Comparison of ENCODE assay signal across 16 mouse cellular contexts in genomic region chr12:76541879-76542278, GRCm38 (mm10). TPM values are rescaled to one million over a fixed set of nuclear protein-coding genes. Genes with fewer than 3 reads are reported as not detected.
DNase-seq lines count a peak whose midpoint lies in the region; ATAC-seq and TF ChIP-seq lines count a peak whose summit lies in the region.
"Had no signal": no experiment of that assay in that cellular context is flagged by ENCODE, and none has a peak within 500 bp of the region (broad histone marks: within the 10 kb centered on the region; RNA-seq: fewer than 3 reads in every experiment).

No protein-coding gene starts in this region.

- H3K9ac ChIP-seq in heart, embryonic 15.5 days: no peak overlapping the region
- H3K9ac ChIP-seq in liver, postnatal 0 days (replicated peaks): no peak overlapping the region
- no peak overlapping the region for H3K9ac ChIP-seq in liver, embryonic 12.5 days
- no peak overlapping the region for H3K9ac ChIP-seq in limb, embryonic 15.5 days
- no peak overlapping the region for H3K9ac ChIP-seq in neural tube, embryonic 15.5 days (replicated peaks)
- H3K9ac ChIP-seq: forebrain, embryonic 15.5 days; hindbrain, embryonic 13.5 days; liver, embryonic 14.5 days had no signal

- peaks cover 45% of the 10 kb centered on the region for H3K4me1 ChIP-seq in heart, embryonic 15.5 days (replicated peaks)
- peaks cover 57% of the 10 kb centered on the region for H3K4me1 ChIP-seq in liver, postnatal 0 days (ENCODE audit: insufficient read depth)
- H3K4me1 ChIP-seq in liver, embryonic 12.5 days: peaks cover 39% of the 10 kb centered on the region
- peaks cover 20% of the 10 kb centered on the region for H3K4me1 ChIP-seq in brown adipose tissue, adult 24 weeks (ENCODE audit: control insufficient read depth, insufficient read depth, insufficient read length, low read length)
- peaks cover 34% of the 10 kb centered on the region for H3K4me1 ChIP-seq in limb, embryonic 15.5 days
- H3K4me1 ChIP-seq in neural tube, embryonic 15.5 days: peaks cover 10% of the 10 kb centered on the region

- peak overlapping the region; percentile 17; the same call in 1 of the 2 replicates for H3K4me2 ChIP-seq in heart, embryonic 15.5 days
- 0 out of 2 replicates have a peak overlapping the region, but pooled peaks have one; percentile 4 for H3K4me2 ChIP-seq in liver, postnatal 0 days (ENCODE audit: low read depth, low read length)
- H3K4me2 ChIP-seq in liver, embryonic 12.5 days: no peak overlapping the region
- H3K4me2 ChIP-seq in limb, embryonic 15.5 days: no peak overlapping the region
- H3K4me2 ChIP-seq in neural tube, embryonic 15.5 days: no peak overlapping the region
- H3K4me2 ChIP-seq: forebrain, embryonic 15.5 days; hindbrain, embryonic 13.5 days had no signal

- no peak overlapping the region for H3K27ac ChIP-seq in heart, embryonic 15.5 days
- H3K27ac ChIP-seq in liver, postnatal 0 days (ENCODE audit: low read depth): 0 out of 2 replicates have a peak overlapping the region, but pooled peaks have one; percentile 39
- no peak overlapping the region; the same call in 1 of the 2 replicates for H3K27ac ChIP-seq in liver, embryonic 12.5 days
- 0 out of 2 replicates have a peak overlapping the region, but pooled peaks have one; percentile 0 for H3K27ac ChIP-seq in brown adipose tissue, adult 24 weeks (replicated peaks; ENCODE audit: low read depth, low read length)
- peak overlapping the region; percentile 30; the same call in 1 of the 2 replicates for H3K27ac ChIP-seq in limb, embryonic 15.5 days
- no peak overlapping the region for H3K27ac ChIP-seq in neural tube, embryonic 15.5 days (replicated peaks)
- H3K27ac ChIP-seq: forebrain, embryonic 15.5 days; hindbrain, embryonic 13.5 days; liver, embryonic 14.5 days had no signal

- 0 out of 2 replicates have a peak, but pooled peaks cover 4% of the 10 kb centered on the region for H3K36me3 ChIP-seq in heart, embryonic 15.5 days
- no peaks in the 10 kb centered on the region for H3K36me3 ChIP-seq in liver, postnatal 0 days (replicated peaks; ENCODE audit: insufficient read depth, low read length)
- peaks cover 3% of the 10 kb centered on the region; the same call in 1 of the 2 replicates for H3K36me3 ChIP-seq in liver, embryonic 12.5 days
- H3K36me3 ChIP-seq in limb, embryonic 15.5 days: no peaks in the 10 kb centered on the region
- no peaks in the 10 kb centered on the region for H3K36me3 ChIP-seq in neural tube, embryonic 15.5 days
- H3K36me3 ChIP-seq: forebrain, embryonic 15.5 days; hindbrain, embryonic 13.5 days had no signal

- TF ChIP-seq CTCF in liver, postnatal 0 days (IDR thresholded peaks at IDR 0.05; ENCODE audit: low read depth): no peak

- no peak for TF ChIP-seq EP300 in liver, postnatal 0 days (IDR thresholded peaks at IDR 0.05; ENCODE audit: low read depth)

- H3K27me3 ChIP-seq in heart, embryonic 15.5 days: no peaks in the 10 kb centered on the region
- H3K27me3 ChIP-seq in liver, postnatal 0 days (ENCODE audit: insufficient read depth, low read length): no peaks in the 10 kb centered on the region
- H3K27me3 ChIP-seq in liver, embryonic 12.5 days (replicated peaks): peaks cover 25% of the 10 kb centered on the region
- H3K27me3 ChIP-seq in limb, embryonic 15.5 days: no peaks in the 10 kb centered on the region
- peaks cover 17% of the 10 kb centered on the region for H3K27me3 ChIP-seq in neural tube, embryonic 15.5 days (replicated peaks)

- ATAC-seq in heart, embryonic 15.5 days (replicated peaks; ENCODE audit: insufficient number of reproducible peaks, insufficient read depth, low FRiP score, low read depth): no peak
- no peak for ATAC-seq in liver, postnatal 0 days
- ATAC-seq in liver, embryonic 12.5 days: no peak
- no peak for ATAC-seq in limb, embryonic 15.5 days (ENCODE audit: insufficient number of reproducible peaks, low FRiP score, low TSS enrichment, low read depth)
- ATAC-seq in neural tube, embryonic 15.5 days (ENCODE audit: low FRiP score): no peak
- ATAC-seq: forebrain, embryonic 15.5 days had no signal

- H3K4me3 ChIP-seq in heart, embryonic 15.5 days: no peak overlapping the region
- no peak overlapping the region for H3K4me3 ChIP-seq in liver, postnatal 0 days (ENCODE audit: low read depth, low read length)
- no peak overlapping the region for H3K4me3 ChIP-seq in liver, embryonic 12.5 days
- no peak overlapping the region for H3K4me3 ChIP-seq in brown adipose tissue, adult 24 weeks (ENCODE audit: insufficient read depth, low read depth, low read length)
- H3K4me3 ChIP-seq in limb, embryonic 15.5 days: no peak overlapping the region
- H3K4me3 ChIP-seq in neural tube, embryonic 15.5 days (replicated peaks): no peak overlapping the region
- H3K4me3 ChIP-seq: erythroblast, embryonic 14.5 days; forebrain, embryonic 15.5 days; hindbrain, embryonic 13.5 days had no signal

- H3K9me3 ChIP-seq in heart, embryonic 15.5 days (replicated peaks): no peaks in the 10 kb centered on the region
- H3K9me3 ChIP-seq in liver, postnatal 0 days (ENCODE audit: low read length): no peaks in the 10 kb centered on the region
- H3K9me3 ChIP-seq in liver, embryonic 12.5 days (replicated peaks): no peaks in the 10 kb centered on the region
- H3K9me3 ChIP-seq in limb, embryonic 15.5 days: peaks cover 3% of the 10 kb centered on the region; the same call in 1 of the 2 replicates
- H3K9me3 ChIP-seq in neural tube, embryonic 15.5 days (replicated peaks): no peaks in the 10 kb centered on the region
- H3K9me3 ChIP-seq: forebrain, embryonic 15.5 days; hindbrain, embryonic 13.5 days had no signal

- no peak for DNase-seq in heart, adult 8-10 months (ENCODE audit: low spot score)
- no peak for DNase-seq in liver, postnatal 0 days
- DNase-seq in thymus, postnatal 10 days (ENCODE audit: low spot score in 2 of 2): no peak
- DNase-seq: adrenal gland, postnatal 10 days; cerebellum, adult 8-10 months; kidney, adult 18-20 months; midbrain, embryonic 14.5 days had no signal

- 73% methylated on average over 6 of the region's 6 CpGs for WGBS in heart, embryonic 15.5 days
- 62% methylated on average over 6 of the region's 6 CpGs for WGBS in liver, postnatal 0 days (ENCODE audit: insufficient replicate concordance)
- 74% methylated on average over 6 of the region's 6 CpGs for WGBS in liver, embryonic 12.5 days (ENCODE audit: insufficient replicate concordance)
- 38% methylated on average over 6 of the region's 6 CpGs for WGBS in limb, embryonic 15.5 days
- 76% methylated on average over 6 of the region's 6 CpGs for WGBS in neural tube, embryonic 15.5 days

RNA-seq across cellular contexts. Expression of gene Plekhg3, which starts 11.2 kb away (rescaled TPM):
- polyA plus RNA-seq in heart, embryonic 15.5 days (2015; fragmentation: Nextera tagmentation; extraction: Ambion mirVana): 7.1 and 11.1 TPM in 2 replicates
- total RNA-seq in heart, adult 8-10 months (2022): 10 to 100 TPM; 11.4 to 14.3 (median 13.2) TPM
- 3.3 and 3.7 TPM in 2 replicates for polyA plus RNA-seq in liver, postnatal 0 days (2015; fragmentation: Nextera tagmentation; extraction: Ambion mirVana)
- 3.2 and 3.3 TPM in 2 replicates for polyA plus RNA-seq in liver, embryonic 12.5 days (2016; fragmentation: Nextera tagmentation; extraction: Ambion mirVana)
- 6.3 and 6.5 TPM in 2 replicates for polyA plus RNA-seq in brown adipose tissue, adult 24 weeks (2012; ENCODE audit: insufficient read depth, insufficient read length, missing spikeins)
- polyA plus RNA-seq in limb, embryonic 15.5 days (2015; fragmentation: Nextera tagmentation; extraction: Ambion mirVana): 6.0 and 8.0 TPM in 2 replicates
- polyA plus RNA-seq in neural tube, embryonic 15.5 days (2015; fragmentation: Nextera tagmentation; extraction: Ambion mirVana): 1.1 and 3.6 TPM in 2 replicates

Comparison
In these comparisons a context has a peak if more than half of its experiments do, and no peak if none do; other contexts are left out.
1. H3K27ac ChIP-seq: peak in liver, postnatal 0 days (single experiment), brown adipose tissue, adult 24 weeks (single experiment) and limb, embryonic 15.5 days (single experiment); none in heart, embryonic 15.5 days (single experiment), liver, embryonic 12.5 days (single experiment) and neural tube, embryonic 15.5 days (single experiment).
2. H3K4me2 ChIP-seq: peak in heart, embryonic 15.5 days (single experiment) and liver, postnatal 0 days (single experiment); none in liver, embryonic 12.5 days (single experiment), limb, embryonic 15.5 days (single experiment) and neural tube, embryonic 15.5 days (single experiment).